Mouse (Mus musculus) stomach, embryonic 16.5 days (tissue): ENCODE results near the gene Slc44a1. TPM values are rescaled to one million over a fixed set of nuclear protein-coding genes. Genes with fewer than 3 reads are reported as not detected.

Experiments used
- ATAC-seq: fragments of 200-750 bp; cut with Nextera tagmentation; 2 replicates; pipeline ENCODE4 v1.8.0; 2017; ENCODE audit warnings: moderate number of reproducible peaks, moderate TSS enrichment; ENCODE audit not compliant: insufficient read depth, low FRiP score
- H3K27ac ChIP-seq: fragments of 300-500 bp; sonication (generic); 2 replicates; pipeline ENCODE4 v1.5.1; 2014; ENCODE audit warnings: low read length
- H3K27me3 ChIP-seq: fragments of 300-500 bp; sonication (generic); 2 replicates; pipeline ENCODE4 v1.6.1; 2014; ENCODE audit warnings: low read length, control low read depth, mixed read lengths; ENCODE audit not compliant: control insufficient read depth, insufficient read depth
- H3K36me3 ChIP-seq: fragments of 300-500 bp; sonication (generic); 2 replicates; pipeline ENCODE4 v1.6.1; 2014; ENCODE audit warnings: low read length; ENCODE audit not compliant: control insufficient read depth, insufficient read depth
- H3K4me1 ChIP-seq: fragments of 300-500 bp; sonication (generic); 2 replicates; pipeline ENCODE4 v1.6.1; 2014; ENCODE audit warnings: low read length, control low read depth, mixed read lengths; ENCODE audit not compliant: control insufficient read depth, insufficient read depth
- H3K4me2 ChIP-seq: fragments of 300-500 bp; sonication (generic); 2 replicates; pipeline ENCODE4 v1.6.1; 2014; ENCODE audit warnings: low read depth, low read length, mixed read lengths
- H3K4me3 ChIP-seq: fragments of 300-500 bp; sonication (generic); replicated peaks from 2 replicates; pipeline ENCODE4 v1.5.1; 2014; ENCODE audit warnings: mild to moderate bottlenecking, low read length
- H3K9ac ChIP-seq: fragments of 300-500 bp; sonication (generic); 2 replicates; pipeline ENCODE4 v1.6.1; 2014; ENCODE audit warnings: low read length
- H3K9me3 ChIP-seq: fragments of 300-500 bp; sonication (generic); replicated peaks from 2 replicates; pipeline ENCODE4 v1.6.1; 2016; ENCODE audit warnings: low read length, control low read depth; ENCODE audit not compliant: control insufficient read depth
- WGBS: fragments of 180-500 bp; shearing (Covaris S2); extraction: QIAGEN DNeasy Blood & Tissue Kit; methylation state at CpG from one replicate; pipeline ENCODE4 v1.1.7; 2014; 5-methylcytosine and 5-hydroxymethylcytosine counted together
- polyA plus RNA-seq: library from polyadenylated mRNA; unstranded; fragments of >200 nt; fragmentation: Nextera tagmentation; extraction: Ambion mirVana; gene quantifications from 2 replicates; pipeline ENCODE4 v1.2.1, GENCODE M21; 2015

Gene Slc44a1
- polyA plus RNA-seq, 1 experiment from 2014 or later: 17.2 TPM

GRCm38 (mm10) chr4:53535795-53536194 is 95.6 kb downstream of the Slc44a1 start:
- Histone ChIP-seq H3K4me1 (no peaks in the 10 kb centered on the region), H3K4me2 (no peak overlapping the region), H3K9me3 (no peaks in the 10 kb centered on the region), H3K27ac (no peak overlapping the region), H3K4me3 (no peak overlapping the region), H3K36me3 (no peaks in the 10 kb centered on the region), H3K9ac (no peak overlapping the region), H3K27me3 (no peaks in the 10 kb centered on the region)
- 83% methylated on average over 12 of the region's 12 CpGs for WGBS
- no peak for ATAC-seq

DNA sequence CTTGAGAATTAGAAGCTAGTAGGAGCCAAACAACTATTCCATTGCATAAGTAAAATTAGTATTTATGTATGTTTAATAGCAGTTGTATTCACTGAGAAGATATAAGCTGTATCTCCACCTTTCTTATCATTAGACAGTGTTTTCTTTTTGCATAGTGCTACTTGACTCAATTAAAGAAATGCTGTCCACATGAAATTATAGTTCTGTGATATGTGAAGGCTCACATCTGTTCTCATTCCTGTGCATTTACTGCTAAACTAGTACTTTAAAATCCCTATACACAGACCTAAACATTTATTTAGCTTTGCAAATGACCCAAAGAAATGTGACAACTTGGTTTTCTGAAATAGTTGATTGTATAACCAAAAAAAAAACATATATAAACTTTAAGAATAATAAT is 96.9 kb downstream of the Slc44a1 start:
- Histone ChIP-seq H3K27ac (no peak overlapping the region), H3K4me2 (no peak overlapping the region), H3K4me1 (no peaks in the 10 kb centered on the region), H3K36me3 (no peaks in the 10 kb centered on the region), H3K9me3 (no peaks in the 10 kb centered on the region), H3K9ac (no peak overlapping the region), H3K27me3 (no peaks in the 10 kb centered on the region), H3K4me3 (no peak overlapping the region)
- ATAC-seq: no peak

DNA sequence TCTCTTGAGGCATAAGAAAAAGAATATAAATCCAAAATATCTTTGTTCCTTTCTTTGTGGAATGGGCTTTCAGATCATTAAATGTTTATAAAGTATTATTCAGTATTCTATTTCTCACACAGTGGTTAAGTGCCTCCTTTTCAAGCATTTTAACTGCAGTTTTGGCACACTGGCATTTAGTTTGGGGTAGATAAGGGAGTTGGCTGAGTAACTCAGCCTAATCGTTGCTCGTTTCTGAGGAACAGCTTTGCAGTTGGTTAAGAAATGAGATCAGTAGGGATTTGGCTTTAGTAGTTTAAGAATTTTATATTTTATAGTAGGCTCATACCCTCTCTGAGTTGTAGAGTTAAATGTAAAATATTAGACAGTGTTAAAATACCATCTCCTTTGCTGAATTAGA is 97.3 kb downstream of the Slc44a1 start:
- Histone ChIP-seq H3K4me2 (no peak overlapping the region), H3K27ac (no peak overlapping the region), H3K4me3 (no peak overlapping the region), H3K36me3 (no peaks in the 10 kb centered on the region), H3K4me1 (no peaks in the 10 kb centered on the region), H3K9ac (no peak overlapping the region), H3K27me3 (no peaks in the 10 kb centered on the region), H3K9me3 (no peaks in the 10 kb centered on the region)
- 87% methylated on average over 2 of the region's 2 CpGs for WGBS
- ATAC-seq: no peak

DNA sequence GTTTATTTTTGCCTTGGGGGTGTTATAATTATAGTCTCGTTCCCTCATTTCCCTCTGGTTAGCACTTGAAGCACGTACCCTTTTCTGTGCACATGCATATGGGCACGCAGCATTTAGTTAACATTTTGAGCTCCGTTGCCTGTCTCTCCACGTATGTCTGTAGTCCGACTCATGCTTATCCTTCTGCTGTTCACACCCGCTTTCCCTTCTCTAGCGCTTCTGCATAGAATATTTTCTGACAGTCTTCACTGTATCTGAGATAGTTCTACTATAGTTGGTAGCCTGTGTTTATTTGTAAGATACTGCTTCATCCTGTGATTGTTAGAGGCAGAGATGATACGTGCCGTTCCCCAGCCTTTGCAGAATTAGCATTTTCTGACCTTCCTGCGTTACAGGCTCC is 98.4 kb downstream of the Slc44a1 start:
- ATAC-seq: no peak
- Histone ChIP-seq H3K4me1 (no peaks in the 10 kb centered on the region), H3K36me3 (no peaks in the 10 kb centered on the region), H3K27me3 (no peaks in the 10 kb centered on the region), H3K9ac (no peak overlapping the region), H3K4me3 (no peak overlapping the region), H3K4me2 (no peak overlapping the region), H3K27ac (no peak overlapping the region), H3K9me3 (no peaks in the 10 kb centered on the region)
- WGBS: 88% methylated on average over 11 of the region's 11 CpGs

- WGBS: 89% methylated on average over 11 of the region's 11 CpGs
- no peak overlapping the region for H3K4me2 ChIP-seq
- H3K27me3 ChIP-seq: no peaks in the 10 kb centered on the region
- H3K27ac ChIP-seq: no peak overlapping the region
- no peak for ATAC-seq
- H3K4me1 ChIP-seq: no peaks in the 10 kb centered on the region
- H3K4me3 ChIP-seq: no peak overlapping the region
- H3K9ac ChIP-seq: no peak overlapping the region
- peaks cover 5% of the 10 kb centered on the region; the same call in 1 of the 2 replicates for H3K36me3 ChIP-seq
- no peaks in the 10 kb centered on the region for H3K9me3 ChIP-seq
Observed at GRCm38 (mm10) chr4:53539929-53540328, 99.7 kb downstream of the Slc44a1 start.

DNA sequence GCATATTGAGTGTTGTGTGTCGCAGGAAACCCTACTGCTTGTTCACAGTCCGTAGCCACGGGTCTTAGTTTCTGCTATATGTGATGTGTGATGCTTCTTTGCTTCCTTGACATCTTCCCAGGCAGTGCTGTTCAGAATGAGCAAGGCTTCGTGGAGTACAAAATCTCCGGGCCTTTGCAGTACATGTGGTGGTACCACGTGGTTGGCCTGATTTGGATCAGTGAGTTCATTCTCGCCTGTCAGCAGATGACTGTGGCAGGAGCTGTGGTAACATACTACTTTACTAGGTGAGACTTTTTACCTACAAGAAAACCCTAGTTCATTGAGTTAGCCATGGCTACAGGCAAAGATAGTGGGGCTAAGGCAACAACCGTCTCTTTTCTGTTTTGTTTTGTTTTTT is 103.2 kb downstream of the Slc44a1 start:
- Histone ChIP-seq H3K4me1 (no peaks in the 10 kb centered on the region), H3K4me3 (no peak overlapping the region), H3K27ac (no peak overlapping the region), H3K27me3 (no peaks in the 10 kb centered on the region), H3K4me2 (no peak overlapping the region), H3K9me3 (no peaks in the 10 kb centered on the region), H3K9ac (no peak overlapping the region), H3K36me3 (peaks cover 5% of the 10 kb centered on the region; the same call in 1 of the 2 replicates)
- 85% methylated on average over 8 of the region's 8 CpGs for WGBS
- no peak for ATAC-seq

- H3K4me1 ChIP-seq: no peaks in the 10 kb centered on the region
- no peaks in the 10 kb centered on the region for H3K9me3 ChIP-seq
- no peak for ATAC-seq
- WGBS: 100% methylated on average over 1 of the region's 1 CpGs
- peaks cover 5% of the 10 kb centered on the region; the same call in 1 of the 2 replicates for H3K36me3 ChIP-seq
- no peak overlapping the region for H3K27ac ChIP-seq
- no peak overlapping the region for H3K4me3 ChIP-seq
- no peak overlapping the region for H3K9ac ChIP-seq
- no peaks in the 10 kb centered on the region for H3K27me3 ChIP-seq
- H3K4me2 ChIP-seq: no peak overlapping the region
Observed at GRCm38 (mm10) chr4:53544889-53545288, 104.7 kb downstream of the Slc44a1 start.

GRCm38 (mm10) chr4:53547381-53547780 is 107.2 kb downstream of the Slc44a1 start:
- Histone ChIP-seq H3K9ac (no peak overlapping the region), H3K4me3 (no peak overlapping the region), H3K4me2 (no peak overlapping the region), H3K27me3 (no peaks in the 10 kb centered on the region), H3K9me3 (no peaks in the 10 kb centered on the region), H3K27ac (no peak overlapping the region), H3K4me1 (no peaks in the 10 kb centered on the region), H3K36me3 (peaks cover 5% of the 10 kb centered on the region; the same call in 1 of the 2 replicates)
- ATAC-seq: no peak
- WGBS: 94% methylated on average over 5 of the region's 5 CpGs

- no peak overlapping the region for H3K4me3 ChIP-seq
- 63% methylated on average over 4 of the region's 4 CpGs for WGBS
- H3K36me3 ChIP-seq: peaks cover 5% of the 10 kb centered on the region; the same call in 1 of the 2 replicates
- no peaks in the 10 kb centered on the region for H3K27me3 ChIP-seq
- no peak overlapping the region for H3K4me2 ChIP-seq
- no peak overlapping the region for H3K9ac ChIP-seq
- H3K27ac ChIP-seq: no peak overlapping the region
- peaks cover 4% of the 10 kb centered on the region; the same call in 1 of the 2 replicates for H3K4me1 ChIP-seq
- ATAC-seq: no peak
- H3K9me3 ChIP-seq: no peaks in the 10 kb centered on the region
Observed at GRCm38 (mm10) chr4:53549375-53549774, 109.2 kb downstream of the Slc44a1 start.

GRCm38 (mm10) chr4:53564618-53565017 is 124.4 kb downstream of the Slc44a1 start:
- H3K9ac ChIP-seq: no peak overlapping the region
- H3K9me3 ChIP-seq: no peaks in the 10 kb centered on the region
- ATAC-seq: no peak
- no peaks in the 10 kb centered on the region for H3K27me3 ChIP-seq
- H3K4me2 ChIP-seq: no peak overlapping the region
- H3K36me3 ChIP-seq: 0 out of 2 replicates have a peak, but pooled peaks cover 3% of the 10 kb centered on the region
- no peak overlapping the region for H3K27ac ChIP-seq
- H3K4me3 ChIP-seq: no peak overlapping the region
- 72% methylated on average over 5 of the region's 5 CpGs for WGBS
- H3K4me1 ChIP-seq: no peaks in the 10 kb centered on the region
